Mouse (Mus musculus): ENCODE data around the gene Serpina10.

DNA sequence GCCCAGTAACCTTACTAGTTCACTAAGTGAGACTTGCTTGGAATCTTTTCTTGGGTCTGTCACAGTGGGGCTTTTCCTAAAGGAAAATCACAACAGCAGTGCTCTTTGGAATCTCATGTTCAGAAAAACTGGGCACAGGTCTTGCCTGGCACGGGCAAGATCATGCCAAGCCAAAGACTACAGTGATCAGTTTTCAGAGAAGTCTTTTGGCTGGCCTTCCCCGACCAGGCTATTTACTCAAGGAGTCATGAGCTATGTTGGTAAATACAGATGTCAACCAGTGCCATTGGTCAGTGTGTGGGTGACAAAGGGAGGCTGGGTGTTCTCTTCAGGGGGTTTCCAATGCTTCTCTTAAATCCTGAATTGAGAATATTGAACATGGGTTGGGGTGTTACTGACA lies 27.9 kb upstream of the Serpina10 start:
- TF ChIP-seq GATA2 (IDR thresholded peaks at IDR 0.05; ENCODE audit: borderline replicate concordance, low read depth, low read length) (no peak), CTCF (IDR thresholded peaks at IDR 0.05; ENCODE audit: low read depth, low read length) (no peak)
